Mouse (Mus musculus) Muller cell, postnatal 12 days (primary cell): ENCODE results near the gene Col4a2.

Source experiments
- DNase-seq: peaks from one replicate; pipeline ENCODE4 v3.0.0-alpha.2; 2015; ENCODE audit errors: inconsistent ontology term

The Col4a2 gene

DNA sequence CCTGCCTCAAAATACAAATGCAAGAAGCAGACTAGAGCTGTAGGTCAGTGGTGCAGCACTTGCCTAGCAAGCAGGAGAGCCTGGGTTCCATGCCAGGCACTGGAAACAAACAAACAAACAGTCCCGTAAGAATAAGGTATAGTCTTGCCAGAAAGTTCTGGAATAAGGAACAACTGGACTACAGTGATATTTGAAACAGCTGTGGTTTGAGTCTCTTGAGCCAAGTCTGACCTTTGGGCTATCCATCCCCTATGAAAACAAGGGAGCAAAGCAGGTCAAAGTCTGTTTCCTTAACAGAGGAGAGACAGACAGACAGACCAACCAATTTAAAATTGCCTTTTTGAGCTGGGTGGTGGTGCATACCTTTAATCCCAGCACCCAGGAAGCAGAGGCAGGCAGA lies 11.1 kb downstream of the Col4a2 start:
- DNase-seq = no peak

DNA sequence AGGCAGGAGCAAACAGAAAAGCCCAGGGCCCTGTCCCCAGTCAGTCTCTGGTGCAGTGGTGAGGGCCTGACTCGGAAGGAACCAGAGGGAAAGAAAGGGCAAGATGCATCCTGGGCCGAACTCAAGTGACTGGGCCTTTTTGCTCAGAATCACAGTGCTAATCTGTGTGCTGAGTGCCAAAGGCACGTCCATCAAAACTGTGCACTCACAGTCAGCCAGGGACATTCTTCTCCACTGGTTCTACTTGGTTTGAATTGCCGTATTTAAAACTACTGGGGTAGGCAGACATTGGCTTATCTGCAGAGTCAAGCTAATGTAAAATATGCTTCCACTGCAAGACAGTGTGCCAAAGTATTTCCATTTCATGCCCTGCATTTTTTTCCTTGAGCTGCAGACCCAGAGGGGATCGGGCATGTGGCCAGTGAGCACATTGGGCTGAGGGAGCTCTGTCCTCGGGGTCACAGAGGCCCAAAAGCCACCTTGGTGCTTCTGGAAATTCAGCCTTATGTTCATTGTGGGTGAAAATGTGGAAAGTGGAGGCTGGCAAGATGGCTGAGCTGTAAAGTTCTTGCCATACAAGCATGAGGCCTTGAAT lies 12.3 kb downstream of the Col4a2 start:
- DNase-seq = peak; percentile 54

DNA sequence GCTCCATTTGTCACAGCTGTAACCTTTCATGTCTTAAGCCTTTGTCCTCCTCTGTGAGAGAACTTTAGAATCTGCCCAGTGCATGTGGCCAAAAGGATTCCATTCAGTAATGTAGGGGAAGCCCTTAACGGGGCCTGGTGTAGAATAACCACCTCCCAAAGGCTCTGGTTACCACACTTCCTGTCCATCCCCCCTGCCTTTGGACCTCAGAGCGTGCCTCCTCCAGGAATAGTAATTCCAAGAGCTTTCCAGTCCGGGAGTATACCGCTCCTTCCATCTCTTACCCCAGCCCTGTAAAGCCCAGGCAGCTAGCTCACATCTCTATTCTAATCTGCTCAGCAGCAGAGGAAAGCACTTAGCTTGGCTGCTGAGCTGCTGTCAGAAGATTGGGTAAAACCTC lies 14.7 kb downstream of the Col4a2 start:
- no peak for DNase-seq

DNA sequence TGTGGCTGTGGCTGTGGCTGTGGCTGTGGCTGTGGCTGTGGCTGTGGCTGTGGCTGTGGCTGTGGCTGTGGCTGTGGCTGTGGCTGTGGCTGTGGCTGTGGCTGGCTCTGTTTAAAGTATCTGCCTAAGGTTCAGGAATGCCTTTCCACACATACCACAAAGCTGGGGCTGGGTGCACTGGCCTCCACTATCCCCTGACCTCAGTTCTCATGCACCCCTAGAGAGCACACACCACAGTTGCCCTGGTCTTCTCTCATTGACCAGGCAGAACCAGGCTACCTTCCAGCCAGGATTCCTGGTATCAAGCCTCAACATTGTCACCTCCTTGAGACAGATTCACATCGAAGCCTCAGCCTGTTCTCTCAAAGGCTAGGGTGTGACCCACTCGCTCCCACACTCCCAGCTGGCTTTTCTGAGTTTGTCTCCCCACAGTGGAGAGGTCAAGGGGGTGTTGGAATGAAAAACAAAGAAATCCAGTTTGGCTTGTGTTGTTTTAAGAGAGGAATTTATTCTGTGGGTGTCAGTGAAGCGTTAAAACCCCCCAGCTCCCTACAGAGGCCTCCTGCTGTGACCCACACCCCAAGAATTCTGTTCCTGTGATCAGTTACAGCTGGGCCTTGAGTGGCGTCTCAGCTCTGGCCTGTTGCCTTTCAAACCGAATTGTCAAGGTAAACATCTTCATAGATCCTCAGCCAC lies 15.3 kb downstream of the Col4a2 start:
- DNase-seq = peak; percentile 70

DNA sequence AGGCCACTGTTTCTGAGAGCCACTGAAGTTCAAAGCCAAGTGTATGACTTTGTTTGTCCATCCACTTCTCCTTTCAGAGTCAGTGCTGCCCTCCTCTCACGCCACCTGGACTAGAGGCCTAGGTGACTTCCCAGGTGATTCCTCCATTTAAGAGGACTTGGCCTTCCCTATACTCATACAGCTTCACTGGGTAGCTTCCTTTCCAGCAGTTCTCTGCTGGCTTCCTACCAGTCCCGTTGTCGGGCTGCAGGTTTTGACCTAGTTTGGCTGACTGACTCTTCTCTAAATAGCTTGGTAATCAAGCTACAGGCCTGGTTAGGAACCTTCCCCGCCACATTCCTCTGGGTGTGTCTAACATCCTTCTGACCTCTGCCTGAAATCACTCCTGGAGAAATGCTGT lies 19.0 kb downstream of the Col4a2 start:
- DNase-seq = peak; percentile 65

DNA sequence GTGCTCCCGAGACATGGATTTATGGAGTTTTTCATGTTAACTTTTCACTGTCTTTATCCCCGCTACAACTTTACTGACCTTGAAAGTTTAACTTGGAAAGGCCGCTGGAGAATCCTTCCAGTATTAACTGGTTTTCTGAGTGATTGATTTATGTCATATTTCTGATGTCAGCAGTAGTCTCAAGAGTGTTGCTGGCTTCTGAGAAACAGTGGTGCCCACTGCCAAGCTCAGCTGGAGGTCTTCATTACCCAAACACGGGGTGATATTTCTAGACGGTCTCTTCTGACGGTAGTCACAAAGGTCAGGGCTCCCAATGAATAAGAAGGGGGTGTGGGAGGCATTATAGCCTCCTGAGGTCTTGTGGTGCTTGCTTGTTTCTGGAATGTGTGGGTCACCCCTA lies 21.1 kb downstream of the Col4a2 start:
- DNase-seq = no peak

DNA sequence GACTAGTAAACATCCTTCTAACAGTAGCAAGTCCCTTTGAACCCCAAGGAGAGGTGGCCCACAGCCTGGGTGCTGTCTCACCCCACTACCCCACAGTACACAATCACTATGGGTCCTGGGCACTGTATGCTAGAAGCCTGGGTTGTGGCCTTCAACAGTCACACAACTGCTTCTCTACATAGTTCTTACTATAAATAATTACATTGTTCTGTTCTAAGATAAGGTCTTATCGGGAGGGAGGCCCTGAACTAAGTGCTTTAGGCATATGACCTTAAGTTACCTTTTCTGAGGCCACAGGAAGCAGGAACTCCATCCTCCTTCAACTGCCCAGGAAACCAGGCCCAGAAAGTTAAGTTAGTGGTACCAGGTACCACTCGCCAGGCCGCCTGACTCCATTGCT lies 21.9 kb downstream of the Col4a2 start:
- DNase-seq = no peak

DNA sequence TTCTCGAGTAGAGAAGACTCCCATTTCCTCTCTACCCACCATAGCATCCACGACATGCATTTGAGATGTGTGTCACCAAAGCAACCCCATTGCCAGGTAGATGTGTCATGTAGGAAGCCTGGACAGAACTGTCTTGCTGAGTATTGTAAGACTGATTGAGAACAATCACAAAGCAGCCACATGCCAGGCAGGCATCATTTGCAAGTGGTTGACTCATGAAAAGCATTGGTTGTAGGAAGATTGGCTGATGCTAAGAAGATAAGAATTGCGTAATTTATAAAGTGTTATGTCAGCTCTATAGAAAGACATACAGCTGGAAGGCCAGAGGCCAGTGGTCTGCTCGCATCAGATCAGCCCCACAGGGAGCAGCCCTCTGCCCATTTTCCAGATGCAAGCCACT lies 22.6 kb downstream of the Col4a2 start:
- no peak for DNase-seq

DNA sequence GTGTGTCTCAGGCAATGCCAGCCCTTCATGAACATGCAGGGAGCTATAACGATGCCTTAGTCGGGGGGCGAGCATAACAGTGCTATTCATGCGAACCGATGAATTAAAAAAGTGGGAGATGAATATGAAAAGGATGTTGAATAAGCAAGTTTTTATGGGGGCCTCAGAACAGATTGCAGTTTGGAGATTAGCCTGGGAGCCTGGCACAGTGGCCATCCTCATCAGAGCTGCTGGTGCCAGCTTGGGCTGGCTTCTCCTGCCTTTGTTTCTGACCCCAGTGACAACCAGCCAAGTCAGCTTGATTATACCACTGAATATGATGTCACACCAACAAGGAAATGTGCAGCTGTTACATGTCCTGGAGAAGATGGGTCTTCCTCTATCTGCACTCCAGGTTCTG lies 23.7 kb downstream of the Col4a2 start:
- DNase-seq = no peak

DNA sequence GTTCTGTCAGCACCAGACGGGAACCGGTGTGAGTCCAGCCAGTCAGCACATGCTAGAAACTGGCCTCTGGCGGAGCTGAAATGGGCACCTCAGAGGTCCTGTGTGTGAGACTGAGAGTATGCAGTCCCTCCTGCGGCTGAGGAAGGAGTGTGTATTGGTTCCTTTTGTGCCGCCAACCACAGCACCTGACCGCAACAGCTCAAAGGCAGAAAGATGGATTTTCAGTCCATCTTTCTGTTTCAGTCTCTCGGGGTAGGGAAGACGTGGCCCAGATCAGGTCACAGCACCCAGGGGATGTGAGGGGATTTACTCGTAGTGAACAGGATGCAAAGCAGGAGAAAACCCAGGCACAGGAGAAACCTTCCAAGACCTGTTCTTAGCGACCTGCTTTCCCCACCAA lies 25.0 kb downstream of the Col4a2 start:
- no peak for DNase-seq

DNA sequence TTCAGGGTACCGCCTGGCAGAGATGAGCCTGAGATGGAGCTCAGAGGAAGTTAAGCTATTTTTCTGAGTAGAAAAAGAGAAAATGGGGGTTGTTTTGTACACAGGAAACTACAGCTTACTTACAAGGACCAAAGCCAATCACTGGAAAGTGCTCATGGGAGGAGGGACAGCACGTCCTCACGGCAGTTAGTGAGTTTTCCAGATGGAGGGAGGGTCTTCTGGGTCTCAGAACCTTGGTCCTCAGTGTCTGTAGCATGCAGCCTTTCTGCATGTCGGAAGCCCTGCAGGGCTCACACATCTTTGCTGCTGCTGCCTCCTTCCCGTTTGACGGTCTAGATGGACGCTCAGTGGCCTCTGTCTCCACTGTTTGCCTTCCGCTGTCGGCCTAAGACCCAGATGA lies 25.9 kb downstream of the Col4a2 start:
- no peak for DNase-seq

DNA sequence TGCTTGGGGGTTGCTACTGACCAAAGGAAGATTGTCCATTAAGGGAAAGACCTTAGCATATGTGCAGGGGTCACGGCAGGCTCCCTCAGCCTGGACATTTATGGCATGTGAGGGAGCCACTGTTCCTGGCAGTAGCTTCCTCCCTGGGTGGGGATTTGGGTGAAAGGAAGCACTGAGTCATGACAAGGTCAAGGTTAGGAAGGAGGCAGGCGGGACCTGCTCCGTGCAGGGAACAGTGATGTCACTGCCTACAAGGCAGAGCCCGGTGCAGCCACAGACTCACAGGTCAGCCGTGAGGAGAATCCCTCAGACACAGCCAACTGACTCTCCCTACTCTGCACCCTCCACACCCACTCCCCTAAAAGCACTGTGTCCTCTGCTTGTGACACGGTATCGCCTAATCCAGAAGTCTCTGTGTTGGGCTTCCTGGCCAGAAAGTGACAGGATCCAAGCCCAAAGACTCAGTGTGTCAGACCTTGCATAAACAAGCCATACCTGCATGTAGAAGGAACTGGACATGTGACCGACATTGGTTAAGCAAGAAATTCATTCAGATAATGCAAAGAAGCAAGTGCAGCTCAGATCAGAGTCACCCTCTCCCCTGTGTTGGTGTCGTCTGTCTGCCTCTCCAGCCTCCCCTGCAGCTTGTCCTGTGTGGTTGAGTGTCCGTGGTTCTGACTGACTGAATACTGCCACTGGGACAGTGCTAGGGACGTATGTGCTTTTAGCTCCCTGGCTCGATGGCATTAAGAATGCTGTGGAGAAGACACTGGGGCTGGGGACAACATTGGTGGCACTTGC lies 27.9 kb downstream of the Col4a2 start:
- DNase-seq = peak; percentile 42

DNA sequence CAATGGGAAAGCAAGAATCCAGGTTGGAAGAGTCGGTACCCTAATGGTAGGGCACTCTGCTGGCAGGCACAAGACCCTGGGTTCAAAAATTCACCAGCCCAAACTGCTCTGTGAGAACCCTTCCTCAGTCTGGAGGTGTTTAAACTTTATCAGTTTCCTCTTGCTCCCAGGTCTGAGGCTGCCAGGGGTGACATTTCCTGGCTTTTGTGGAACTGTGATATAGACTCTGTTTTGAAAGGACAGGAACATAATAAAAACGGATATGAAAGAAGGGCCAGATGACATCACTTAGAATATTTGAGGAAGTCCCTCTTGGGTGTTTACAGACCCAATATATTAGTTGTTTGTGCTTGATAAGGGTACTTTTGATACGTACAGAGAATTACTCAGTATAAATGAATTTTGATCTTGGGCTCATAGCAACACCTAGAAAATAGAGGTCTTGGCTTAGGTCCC lies 28.5 kb downstream of the Col4a2 start:
- DNase-seq = no peak

DNA sequence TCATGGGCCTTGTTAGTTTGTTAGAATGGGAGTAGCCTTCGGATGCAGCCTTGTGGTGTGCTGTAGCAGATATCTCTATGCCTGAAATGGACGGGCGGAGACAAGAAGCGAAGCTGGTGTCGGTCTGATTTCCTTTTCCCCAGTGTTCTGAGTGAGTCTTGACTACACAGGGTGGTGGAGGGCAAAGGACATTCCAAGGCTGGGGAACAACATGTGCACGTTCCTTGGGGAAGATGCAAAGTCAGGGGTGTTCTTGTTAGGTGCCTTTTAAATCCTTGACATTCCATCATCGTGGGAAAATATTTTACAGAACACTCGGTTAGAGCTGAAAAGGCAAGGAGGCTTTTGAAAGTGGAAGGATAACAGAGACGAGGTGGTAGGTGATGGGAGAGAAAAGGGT lies 31.9 kb downstream of the Col4a2 start:
- DNase-seq = no peak

DNA sequence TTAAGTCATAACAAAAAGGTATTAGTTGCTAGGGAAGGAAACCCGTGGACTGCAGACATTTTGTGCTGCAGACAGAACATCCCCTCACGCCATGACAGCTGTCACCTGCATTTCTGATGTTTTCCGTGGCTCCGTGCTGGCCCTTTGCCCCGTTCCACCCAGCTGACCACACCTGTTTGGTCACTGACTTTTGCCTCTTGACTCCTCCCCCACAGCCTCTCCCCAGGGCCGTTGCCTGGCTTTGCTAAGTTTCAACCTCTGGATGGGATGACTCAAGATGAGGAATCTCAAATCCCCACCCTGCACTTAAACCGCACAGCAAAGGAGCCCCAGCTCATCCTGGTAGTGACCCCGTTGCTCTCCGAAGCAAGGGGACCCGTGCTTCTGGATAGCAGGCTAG lies 33.6 kb downstream of the Col4a2 start:
- no peak for DNase-seq

DNA sequence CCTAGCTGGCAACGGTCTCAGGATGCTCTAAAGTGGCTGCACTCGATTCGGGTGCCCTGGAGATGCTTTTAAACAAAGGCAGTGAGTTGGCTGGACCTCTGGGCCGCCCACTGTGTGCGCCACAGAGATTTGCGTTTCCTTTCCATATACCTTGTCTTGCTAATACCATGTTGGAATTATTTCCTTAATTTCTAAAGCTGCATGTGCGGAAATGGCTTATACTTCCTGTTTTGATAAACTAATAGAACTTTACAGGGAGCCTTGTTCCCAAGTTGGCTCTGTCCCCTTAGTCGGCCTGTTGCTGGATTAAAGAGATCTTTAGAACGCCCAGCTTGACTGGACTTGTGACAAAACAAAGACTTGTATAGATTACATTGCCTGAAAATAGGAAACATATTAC lies 35.1 kb downstream of the Col4a2 start:
- no peak for DNase-seq

DNA sequence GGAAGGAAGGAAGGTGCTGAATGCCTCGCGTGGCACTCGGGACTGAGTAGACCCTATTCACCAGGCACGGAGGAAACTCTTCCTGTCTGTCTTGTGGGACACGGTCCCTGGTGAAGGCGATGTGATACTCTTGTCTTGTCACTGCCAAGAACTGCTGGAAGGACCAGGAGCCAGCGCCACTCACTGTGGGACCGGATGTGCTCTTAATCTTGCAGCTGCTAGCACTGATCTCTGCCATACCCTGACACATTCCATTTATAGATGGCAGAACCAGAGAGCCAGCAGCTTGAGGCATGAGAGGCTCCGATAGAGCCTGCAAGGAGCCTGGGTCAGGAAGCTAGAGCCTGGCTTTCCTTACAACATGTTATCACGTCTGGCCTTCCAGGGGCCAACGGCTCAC lies 36.0 kb downstream of the Col4a2 start:
- no peak for DNase-seq

DNA sequence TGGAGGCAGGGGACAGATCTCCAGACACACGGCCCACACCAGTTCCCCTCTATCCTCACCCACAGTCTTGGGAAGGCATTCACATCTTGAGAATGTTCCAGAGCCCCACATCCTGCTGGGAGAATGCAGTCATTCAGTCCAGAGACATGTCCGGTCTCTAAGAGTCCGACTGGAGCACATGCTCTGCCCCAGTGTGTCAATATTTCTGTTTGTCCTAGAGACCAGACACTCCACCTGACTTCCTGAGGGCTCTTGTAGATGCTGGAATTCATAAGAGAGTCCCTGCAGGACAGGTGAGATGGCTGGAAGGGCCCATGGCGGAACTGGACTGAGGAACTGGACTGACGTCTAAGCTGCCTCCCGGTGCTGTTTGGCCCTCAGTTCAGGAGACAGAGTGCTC lies 38.8 kb downstream of the Col4a2 start:
- DNase-seq = no peak

DNA sequence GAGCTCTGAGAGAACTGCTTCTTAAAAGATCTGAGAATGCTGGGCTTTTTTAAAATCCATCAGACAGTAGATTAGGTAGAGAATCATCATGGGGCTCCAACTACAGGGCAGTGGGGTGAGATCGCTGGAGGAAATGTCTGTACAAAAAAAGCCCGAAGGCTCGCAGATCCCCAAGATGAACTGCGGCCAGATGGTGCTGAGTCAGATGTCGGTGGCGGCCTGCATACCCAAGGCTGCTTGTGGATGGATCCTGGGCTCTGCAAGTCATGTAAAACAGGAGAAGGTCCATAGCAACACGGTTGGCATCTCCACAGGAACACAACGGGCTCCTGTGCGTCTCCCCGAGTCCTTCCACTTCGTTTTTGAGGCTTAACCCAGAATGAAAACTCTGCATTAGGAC lies 39.9 kb downstream of the Col4a2 start:
- no peak for DNase-seq

DNA sequence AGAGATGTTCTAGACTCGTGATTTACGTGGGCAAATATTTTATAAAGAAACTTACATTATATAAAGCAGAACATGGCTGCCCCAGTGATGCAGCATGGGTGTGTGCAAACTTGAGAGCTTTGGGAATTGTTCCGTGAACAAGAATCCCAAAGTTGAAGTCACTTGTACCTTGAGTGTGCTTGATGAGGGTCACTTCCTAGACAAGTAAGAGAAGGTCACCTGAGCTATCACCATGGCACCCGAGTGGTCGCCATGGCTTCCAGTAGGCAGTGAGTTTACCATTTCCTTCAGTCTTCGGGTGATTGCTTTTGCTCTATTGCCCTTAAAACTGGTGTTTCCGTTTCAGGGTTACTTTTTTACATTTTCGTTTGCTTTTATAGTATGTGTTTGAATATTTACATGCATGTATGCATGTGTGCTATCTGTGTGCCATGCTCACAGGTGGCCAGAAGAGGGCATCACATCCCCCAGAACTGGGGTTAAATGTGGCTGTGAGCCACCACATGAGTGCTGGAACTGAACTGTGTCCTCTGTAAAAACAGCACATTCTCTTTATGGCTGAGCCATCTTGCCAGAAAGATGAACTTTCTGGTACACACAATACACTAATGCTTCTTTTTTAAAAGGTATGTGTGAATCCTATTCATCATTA lies 42.3 kb downstream of the Col4a2 start:
- DNase-seq = no peak

DNA sequence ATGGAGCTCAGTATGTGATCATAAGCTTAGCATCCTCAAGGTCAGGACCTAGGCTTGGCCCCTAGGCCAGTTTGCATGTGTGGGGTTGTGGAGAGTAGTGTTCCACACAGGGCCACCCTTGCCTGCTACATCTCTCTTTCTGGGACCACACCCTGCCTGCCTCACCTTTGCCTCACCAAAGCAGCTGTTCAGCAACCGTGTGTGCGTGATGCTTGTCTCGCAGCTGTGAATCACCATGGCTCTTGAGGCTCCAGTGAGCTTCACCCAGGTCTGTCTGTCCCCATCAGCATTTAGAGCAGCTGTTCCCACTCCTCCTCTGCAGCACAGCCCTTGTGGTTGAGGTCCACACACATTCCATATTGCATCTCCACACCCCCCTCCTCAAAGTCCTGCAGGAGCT lies 43.3 kb downstream of the Col4a2 start:
- no peak for DNase-seq

DNA sequence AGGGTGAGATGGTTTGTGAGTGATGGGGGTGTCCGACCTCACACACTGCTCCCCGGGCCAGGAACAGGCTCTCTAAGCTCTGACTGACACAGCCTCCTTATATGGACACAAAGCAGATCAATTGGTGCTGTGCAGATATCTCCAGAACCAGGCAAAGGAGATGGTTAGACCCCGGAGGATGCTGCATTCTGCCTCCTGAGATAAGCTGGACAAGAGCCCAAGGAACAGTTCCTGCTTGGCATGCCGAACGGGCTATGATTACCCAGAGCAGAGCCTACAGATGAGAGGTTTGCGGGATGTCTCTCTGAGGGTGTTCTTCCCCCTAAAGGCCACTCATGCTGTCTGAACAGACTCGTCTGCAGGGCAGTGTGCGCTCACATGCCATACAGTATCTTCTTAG lies 44.2 kb downstream of the Col4a2 start:
- DNase-seq = no peak
